Mouse (Mus musculus) gastrocnemius, postnatal 14 days (tissue): ENCODE measurements around the gene Npr3. TPM values are rescaled to one million over a fixed set of nuclear protein-coding genes. Genes with fewer than 3 reads are reported as not detected.
"Not testable (repeated sequence)": the region's sequence is repeated elsewhere in the genome, so short reads cannot be mapped to it uniquely, and the experiment has no call there.

ENCODE experiments used
- DNase-seq: peaks from one replicate; pipeline ENCODE4 v3.0.0; 2021; ENCODE audit warnings: mixed read lengths
- intact Hi-C: fragments of 180-260 bp; cut with DNase I; formaldehyde crosslinking; loops from one replicate; pipeline ENCODE4 v1.15.1; 2025; ENCODE audit warnings: low total_unique reads
- total RNA-seq, 2 experiments: library from RNA; stranded (reverse); gene quantifications; 2 replicates each; pipeline ENCODE4 v1.2.3; 2021

Npr3 gene
- total RNA-seq, 2 experiments from 2014 or later, result 11.0 to 11.9 TPM

DNA sequence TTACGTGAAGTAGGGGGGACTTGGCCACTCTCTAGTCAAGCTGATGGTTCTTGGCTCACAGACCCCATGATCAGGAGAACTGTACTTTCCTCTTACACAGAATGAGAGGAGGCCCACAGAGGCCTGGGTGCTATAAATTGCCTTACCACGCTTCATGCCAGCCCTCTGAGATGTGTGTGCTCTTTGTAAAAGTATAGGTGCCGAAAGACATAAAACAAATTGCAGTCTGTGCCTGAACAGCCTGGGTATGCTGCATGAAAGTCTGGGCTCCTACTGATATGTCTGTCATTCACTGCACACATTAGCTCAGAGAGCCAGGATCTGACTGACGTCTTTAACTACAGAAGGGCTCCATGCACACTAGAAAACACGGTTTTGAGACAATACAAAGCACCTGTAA is 9.9 kb downstream of the Npr3 start:
- intact Hi-C loops, result no loop called here
- no peak for DNase-seq

- intact Hi-C loops, result no loop called here
- DNase-seq, result no peak
Observed at GRCm38 (mm10) chr15:11893969-11894368, 13.1 kb downstream of the Npr3 start.

DNA sequence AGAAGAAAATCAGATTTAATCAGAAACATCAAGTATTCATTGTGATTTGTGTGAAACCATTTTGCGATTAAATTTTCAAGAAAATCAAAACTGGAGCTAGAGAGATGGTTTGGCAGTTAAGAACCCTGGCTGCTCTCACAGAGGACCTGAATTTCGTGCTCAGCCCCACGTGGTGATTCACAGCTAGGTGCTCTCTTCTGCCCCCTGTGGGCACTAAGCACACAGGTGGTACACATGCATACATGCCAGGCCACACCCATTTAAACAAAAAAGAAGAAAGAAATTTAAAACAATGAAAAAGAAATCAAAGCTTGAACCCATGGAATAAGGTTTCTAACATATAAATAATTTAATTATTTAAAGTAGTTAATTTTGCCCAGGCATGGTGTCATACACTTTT is 15.7 kb downstream of the Npr3 start:
- intact Hi-C loops, result no loop called here
- no peak for DNase-seq

- intact Hi-C loops, result no loop called here
- DNase-seq, result no peak
Observed at GRCm38 (mm10) chr15:11882508-11883205, 24.4 kb downstream of the Npr3 start.

DNA sequence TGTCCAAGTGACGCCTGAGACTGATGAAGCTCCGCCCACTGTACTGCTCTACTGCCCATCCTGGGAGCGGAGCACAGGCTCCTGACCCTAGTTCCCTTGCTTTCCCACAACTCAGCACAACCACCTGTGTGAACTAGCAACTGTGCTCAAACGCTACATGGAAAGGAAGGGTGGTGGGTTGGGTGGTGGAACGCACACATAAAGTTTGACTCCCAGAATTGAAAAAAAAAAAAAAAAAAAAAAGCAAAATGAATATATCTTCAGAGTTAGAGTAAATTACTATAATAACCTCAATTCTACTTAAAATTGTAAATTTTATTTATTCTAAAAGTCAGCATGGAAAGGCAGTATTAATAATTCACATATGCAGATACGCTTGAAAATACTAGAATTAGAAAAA is 25.3 kb downstream of the Npr3 start:
- no peak for DNase-seq
- intact Hi-C loops, result no loop called here

DNA sequence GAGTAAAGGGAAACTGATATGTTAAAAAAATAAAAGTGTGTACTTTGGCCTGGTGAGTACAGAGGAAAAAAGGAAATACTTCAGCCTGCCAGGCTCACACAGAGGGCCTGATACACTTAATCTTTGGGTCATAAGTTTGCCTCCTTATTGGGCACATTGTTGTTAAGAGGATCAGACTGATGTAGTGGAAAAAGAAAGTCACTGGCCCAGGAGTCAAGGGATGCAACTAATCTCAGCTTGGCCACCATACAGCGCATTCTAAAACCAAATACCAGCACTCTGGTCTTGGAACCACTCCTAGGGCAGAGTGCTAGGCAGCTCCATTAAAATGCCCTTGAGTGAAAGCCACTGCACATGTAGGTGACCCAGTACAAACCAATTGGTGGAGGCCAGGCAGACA is 28.8 kb downstream of the Npr3 start:
- DNase-seq, result no peak
- intact Hi-C loops, result no loop called here

GRCm38 (mm10) chr15:11877273-11877672 is 29.8 kb downstream of the Npr3 start:
- intact Hi-C loops, result no loop called here
- DNase-seq, result no peak

GRCm38 (mm10) chr15:11866918-11867317 is 40.2 kb downstream of the Npr3 start:
- DNase-seq, result no peak
- intact Hi-C loops, result no loop called here

- DNase-seq, result no peak
- intact Hi-C loops, result no loop called here
Observed at GRCm38 (mm10) chr15:11863540-11863818, 43.6 kb downstream of the Npr3 start.

DNA sequence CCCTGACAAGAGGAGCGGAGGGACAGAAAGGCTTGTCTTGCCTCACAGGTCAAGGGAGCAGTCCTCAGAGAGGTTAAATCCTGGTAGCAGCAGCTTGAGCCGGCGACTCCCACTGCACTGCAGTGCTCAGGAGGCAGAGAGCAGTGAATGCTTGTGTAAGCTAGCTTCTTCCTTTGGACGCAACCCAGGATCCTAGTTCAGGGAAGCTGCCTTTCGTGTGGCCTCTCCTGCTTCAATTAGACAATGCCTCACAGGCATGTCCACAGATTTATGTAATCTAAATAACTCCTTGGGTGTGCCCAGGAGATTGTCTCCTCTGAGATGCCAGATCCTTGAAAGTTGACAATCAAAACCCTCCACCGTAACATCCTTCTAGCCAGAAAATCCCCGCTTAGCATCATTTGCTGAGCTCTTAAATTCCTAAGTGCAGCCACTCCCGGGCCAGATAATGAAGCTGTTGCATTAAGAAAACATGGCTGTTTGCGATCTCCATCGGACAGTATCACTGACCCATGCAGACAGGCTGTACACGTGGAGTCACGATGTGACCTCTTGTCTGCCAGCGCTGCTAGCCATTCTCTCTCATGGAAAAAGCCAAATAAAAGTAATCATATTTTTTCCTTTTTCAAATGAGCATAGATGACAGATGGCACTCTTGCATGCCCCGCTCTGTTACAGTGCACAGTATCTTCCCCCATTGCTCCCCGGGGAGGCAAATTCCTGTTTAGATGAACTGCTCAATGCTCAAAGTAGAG is 44.1 kb downstream of the Npr3 start:
- intact Hi-C loops, result no loop called here
- DNase-seq, result no peak

DNA sequence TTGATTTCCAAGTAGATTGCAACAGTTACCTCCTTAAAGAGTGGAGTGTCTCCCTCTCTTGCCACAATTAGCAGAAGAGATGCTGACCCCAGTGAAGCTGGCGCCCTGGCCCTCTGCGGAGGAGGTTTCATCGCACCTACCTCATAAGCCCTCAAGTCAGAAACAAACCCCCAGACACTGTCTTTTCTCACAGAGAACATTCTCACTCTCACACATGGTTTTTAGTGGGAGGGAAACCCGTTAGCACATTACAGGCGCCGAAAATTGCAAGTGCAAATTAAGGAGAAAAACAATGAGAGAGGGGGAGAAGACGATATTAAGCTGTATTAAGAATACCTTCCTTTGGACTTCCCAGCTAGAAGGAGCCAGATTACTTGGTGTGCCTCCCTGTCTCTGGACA is 44.8 kb downstream of the Npr3 start:
- intact Hi-C loops, result no loop called here
- no peak for DNase-seq

DNA sequence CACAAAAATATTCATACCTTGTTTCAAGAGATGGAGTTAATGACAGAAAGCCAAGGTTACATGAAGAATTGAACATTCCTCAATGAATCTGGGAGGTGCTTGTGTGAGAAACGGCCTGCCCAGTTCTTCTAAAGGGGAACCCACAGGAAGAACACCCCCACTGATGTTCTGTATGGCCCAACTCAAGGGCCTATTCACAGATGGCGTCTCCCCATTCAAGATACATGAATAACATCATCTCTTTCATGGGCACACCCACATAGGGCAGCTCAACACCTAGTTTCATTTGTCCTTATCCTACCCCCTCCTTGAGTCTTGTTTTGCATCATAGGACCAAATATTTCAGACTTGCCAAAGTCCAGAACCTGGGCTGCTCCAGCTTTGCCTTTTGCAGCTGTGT is 46.8 kb downstream of the Npr3 start:
- DNase-seq, result no peak
- intact Hi-C loops, result no loop called here

- intact Hi-C loops, result no loop called here
- DNase-seq, result no peak
Observed at GRCm38 (mm10) chr15:11859829-11860228, 47.3 kb downstream of the Npr3 start.

GRCm38 (mm10) chr15:11858411-11858810 is 48.7 kb downstream of the Npr3 start:
- intact Hi-C loops, result no loop called here
- no peak for DNase-seq

- intact Hi-C loops, result no loop called here
- no peak for DNase-seq
Observed at GRCm38 (mm10) chr15:11845204-11846062, 61.7 kb downstream of the Npr3 start.

GRCm38 (mm10) chr15:11844115-11844514 is 63.0 kb downstream of the Npr3 start:
- DNase-seq, result no peak
- intact Hi-C loops, result no loop called here

- intact Hi-C loops, result no loop called here
- no peak for DNase-seq
Observed at GRCm38 (mm10) chr15:11841828-11842227, 65.3 kb downstream of the Npr3 start.

DNA sequence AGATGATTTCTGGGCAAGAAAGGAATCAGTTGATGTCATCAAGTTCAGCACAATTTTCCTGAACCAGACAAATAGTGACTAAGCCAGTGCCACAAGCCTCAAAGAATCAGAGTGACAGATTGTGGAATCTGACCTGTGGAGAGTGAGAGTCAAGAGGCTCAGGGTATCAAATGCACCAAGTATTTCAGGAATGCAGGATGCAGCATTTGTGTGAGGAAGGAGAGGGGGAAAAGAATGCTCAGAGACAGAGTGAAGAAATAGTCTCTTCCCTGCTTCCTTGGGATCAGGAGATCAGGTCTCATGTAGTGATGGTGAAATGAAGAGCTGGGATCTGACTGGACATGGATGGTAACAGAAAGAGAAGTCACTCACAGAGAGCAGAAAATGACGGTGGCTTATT is 71.2 kb downstream of the Npr3 start:
- DNase-seq, result no peak

GRCm38 (mm10) chr15:11822347-11822746 is 84.7 kb downstream of the Npr3 start:
- intact Hi-C loops, DNase-seq: not testable (repeated sequence)

More for the DNA sequence above, 71.2 kb downstream of the Npr3 start:
- intact Hi-C loops, result no loop called here

DNA sequence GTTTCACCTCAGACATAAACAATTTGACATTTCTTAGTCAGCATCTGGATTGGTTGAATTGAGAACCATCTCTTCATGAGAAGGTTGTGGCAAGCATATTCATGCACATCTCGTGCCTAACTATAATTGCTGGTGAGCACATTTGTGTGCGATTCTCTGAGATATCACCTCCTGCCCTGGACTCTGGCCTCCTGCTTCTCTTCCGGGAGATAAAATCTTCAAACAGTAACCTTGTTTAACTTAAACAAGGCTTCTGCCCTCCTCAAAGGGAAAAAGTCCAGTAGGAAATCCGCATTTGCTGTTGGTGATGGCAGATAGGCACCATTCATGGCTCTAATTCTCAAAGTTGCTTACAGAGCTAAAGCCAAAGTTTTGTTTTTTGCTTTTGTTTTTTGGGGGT is 91.5 kb downstream of the Npr3 start:
- intact Hi-C loops, result no loop called here
- DNase-seq, result no peak

GRCm38 (mm10) chr15:11803576-11803975 is 103.5 kb downstream of the Npr3 start:
- DNase-seq, result no peak
- intact Hi-C loops, result no loop called here
